Mouse (Mus musculus) retina, postnatal 7 days (tissue): Measurements from ENCODE around the gene Gm7954.
"Not testable (repeated sequence)": the region's sequence is repeated elsewhere in the genome, so short reads cannot be mapped to it uniquely, and the experiment has no call there.

ENCODE experiments used
- DNase-seq: peaks from one replicate; pipeline ENCODE4 v3.0.0-alpha.2; 2012; ENCODE audit warnings: low read depth, low spot score

Gene Gm7954

DNA sequence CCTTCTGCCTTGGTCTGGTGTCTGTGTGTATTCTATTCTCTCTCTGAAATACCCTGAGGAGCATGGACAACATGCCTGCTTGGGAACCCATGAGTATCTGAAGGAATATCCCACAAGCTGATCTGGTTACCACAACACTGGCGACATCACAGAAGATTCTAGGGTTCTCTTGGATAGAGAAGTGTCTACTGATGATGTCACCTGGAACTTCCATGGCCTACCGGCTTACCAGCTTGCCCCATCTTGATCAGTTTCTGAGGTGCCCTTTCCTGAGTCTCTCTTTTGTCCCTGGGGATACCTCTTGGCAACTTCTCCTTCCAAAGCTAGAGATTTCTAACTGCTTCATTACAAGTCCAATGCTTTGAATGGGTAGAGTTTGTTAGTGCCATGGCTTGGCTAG is at the start of gene Gm7954:
Gene Gm7954, minus strand, starts transcription at position 101 of the 400 bp plus-strand sequence.
- not testable (repeated sequence) for DNase-seq

- not testable (repeated sequence) for DNase-seq
Measured at GRCm38 (mm10) chr14:41489385-41489784, 36.1 kb upstream of the Gm7954 start, which contains the start of gene Gm3486. TSS of gene Gm3486 (minus strand) at chr14:41489485.

DNA sequence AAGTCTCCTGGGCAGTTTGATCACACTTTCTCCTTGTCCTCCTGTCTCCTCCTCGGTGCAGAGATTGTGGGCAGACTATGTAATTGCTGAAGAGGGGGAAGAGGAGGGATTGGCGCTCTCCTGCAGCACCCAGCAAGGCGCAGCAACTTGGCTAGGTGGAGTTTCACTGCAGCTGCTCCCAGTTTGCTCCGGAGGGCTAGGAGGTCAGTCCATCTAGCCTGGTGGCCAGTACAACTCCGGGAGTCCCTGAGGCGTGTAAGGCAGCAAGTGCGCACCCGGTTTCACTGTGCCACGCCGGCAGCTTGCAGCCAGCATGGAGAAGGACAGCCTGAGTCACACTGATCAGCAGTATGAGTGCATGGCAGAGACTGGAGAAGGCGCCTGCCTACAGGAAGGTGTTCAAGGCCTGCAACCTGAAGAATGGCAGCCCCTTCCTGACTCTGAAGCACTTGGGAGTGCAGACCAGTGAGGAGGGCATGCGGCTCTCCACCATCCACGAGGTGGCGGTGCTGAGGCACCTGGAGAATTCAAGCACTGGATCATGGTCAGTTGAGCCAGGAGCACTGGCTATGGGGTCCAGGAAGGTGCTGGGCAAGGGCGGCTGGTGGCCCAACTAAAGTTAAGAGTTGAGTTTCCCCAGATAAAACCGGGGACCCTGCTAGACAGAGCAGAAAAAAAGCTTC is 27.8 kb downstream of the Gm7954 start:
- DNase-seq: not testable (repeated sequence)

- DNase-seq: not testable (repeated sequence)
Measured at GRCm38 (mm10) chr14:41424694-41425093, 28.6 kb downstream of the Gm7954 start.

DNA sequence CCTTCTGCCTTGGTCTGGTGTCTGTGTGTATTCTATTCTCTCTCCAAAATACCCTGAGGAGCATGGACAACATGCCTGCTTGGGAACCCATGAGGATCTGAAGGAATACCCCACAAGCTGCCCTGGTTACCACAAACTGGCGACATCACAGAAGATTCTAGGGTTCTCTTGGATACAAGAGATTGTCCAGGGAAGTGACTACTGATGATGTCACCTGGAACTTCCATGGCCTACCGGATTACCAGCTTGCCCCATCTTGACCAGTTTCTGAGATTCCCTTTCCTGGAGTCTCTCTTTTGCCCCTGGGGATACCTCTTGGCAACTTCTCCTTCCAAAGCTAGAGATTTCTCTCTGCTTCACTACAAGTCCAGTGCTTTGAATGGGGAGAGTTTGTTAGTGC is 45.1 kb downstream of the Gm7954 start, which contains the start of gene Gm6482:
Gene Gm6482, minus strand, starts transcription at position 101 of the 400 bp plus-strand sequence.
- not testable (repeated sequence) for DNase-seq
